8 mouse cellular contexts compared by ENCODE assay signal in genomic region chr2:154551927-154552326, GRCm38 (mm10). TPM values are rescaled to one million over a fixed set of nuclear protein-coding genes. Genes with fewer than 3 reads are reported as not detected.
DNase-seq lines count a peak whose midpoint lies in the region; ATAC-seq and TF ChIP-seq lines count a peak whose summit lies in the region.
"Had no signal": no experiment of that assay in that cellular context is flagged by ENCODE, and none has a peak within 500 bp of the region (broad histone marks: within the 10 kb centered on the region; RNA-seq: fewer than 3 reads in every experiment).

No protein-coding gene starts in this region.

- ATAC-seq in embryonic facial prominence, embryonic 14.5 days (ENCODE audit: low read depth) = peak; percentile 13
- no peak for ATAC-seq in intestine, postnatal 0 days
- peak; percentile 4; the same call in 1 of the 2 replicates for ATAC-seq in neural tube, embryonic 15.5 days (ENCODE audit: low FRiP score)

- DNase-seq in layer of hippocampus, postnatal 10 days (ENCODE audit: low spot score in 2 of 2) = peak; percentile 45 to 50
- DNase-seq in layer of hippocampus, adult 9-11 months = no peak
- DNase-seq in embryonic facial prominence, embryonic 14.5 days (ENCODE audit: low spot score) = no peak
- DNase-seq in left cerebral cortex, adult 18-20 months (ENCODE audit: low spot score in 2 of 2) = no peak
- no peak for DNase-seq in spleen, adult 12 weeks (ENCODE audit: low spot score)

- H3K27me3 ChIP-seq in embryonic facial prominence, embryonic 14.5 days (replicated peaks; ENCODE audit: control insufficient read depth, insufficient read depth, low read length) = peaks cover 16% of the 10 kb centered on the region
- peaks cover 16% of the 10 kb centered on the region for H3K27me3 ChIP-seq in intestine, postnatal 0 days (replicated peaks; ENCODE audit: control insufficient read depth, insufficient read depth, low read length)
- H3K27me3 ChIP-seq in neural tube, embryonic 15.5 days (replicated peaks) = peaks cover 13% of the 10 kb centered on the region

- TF ChIP-seq CTCF in intestine, postnatal 0 days (IDR thresholded peaks at IDR 0.05; ENCODE audit: low read depth) = no peak

- peaks cover 26% of the 10 kb centered on the region for H3K4me1 ChIP-seq in embryonic facial prominence, embryonic 14.5 days (ENCODE audit: control insufficient read depth, insufficient read depth, low read length)
- H3K4me1 ChIP-seq in intestine, postnatal 0 days (replicated peaks; ENCODE audit: control insufficient read depth, insufficient read depth, low read length) = peaks cover 6% of the 10 kb centered on the region; the same call in 1 of the 2 replicates
- H3K4me1 ChIP-seq in neural tube, embryonic 15.5 days = peaks cover 30% of the 10 kb centered on the region

- H3K4me2 ChIP-seq in embryonic facial prominence, embryonic 14.5 days (ENCODE audit: low read depth, low read length) = peak overlapping the region; percentile 30
- peak overlapping the region; percentile 60 for H3K4me2 ChIP-seq in intestine, postnatal 0 days (replicated peaks; ENCODE audit: low read depth)
- peak overlapping the region; percentile 47 for H3K4me2 ChIP-seq in neural tube, embryonic 15.5 days

- 32% methylated on average over 20 of the region's 21 CpGs for WGBS in embryonic facial prominence, embryonic 14.5 days
- WGBS in intestine, postnatal 0 days = 44% methylated on average over 21 of the region's 21 CpGs
- WGBS in neural tube, embryonic 15.5 days = 43% methylated on average over 21 of the region's 21 CpGs

- no peak overlapping the region for H3K27ac ChIP-seq in embryonic facial prominence, embryonic 14.5 days (replicated peaks; ENCODE audit: low read depth, low read length)
- no peak overlapping the region for H3K27ac ChIP-seq in intestine, postnatal 0 days (ENCODE audit: low read depth, low read length)
- no peak overlapping the region; the same call in 1 of the 2 replicates for H3K27ac ChIP-seq in neural tube, embryonic 15.5 days (replicated peaks)

- peak overlapping the region; percentile 10; the same call in 1 of the 2 replicates for H3K9ac ChIP-seq in embryonic facial prominence, embryonic 14.5 days (ENCODE audit: low read depth, low read length)
- no peak overlapping the region for H3K9ac ChIP-seq in intestine, postnatal 0 days (ENCODE audit: low read depth, low read length)
- H3K9ac ChIP-seq in neural tube, embryonic 15.5 days (replicated peaks) = 0 out of 2 replicates have a peak overlapping the region, but pooled peaks have one; percentile 18

- no peaks in the 10 kb centered on the region for H3K36me3 ChIP-seq in embryonic facial prominence, embryonic 14.5 days (ENCODE audit: control insufficient read depth, insufficient read depth, low read length)
- H3K36me3 ChIP-seq in intestine, postnatal 0 days (ENCODE audit: control insufficient read depth, insufficient read depth) = no peaks in the 10 kb centered on the region
- no peaks in the 10 kb centered on the region for H3K36me3 ChIP-seq in neural tube, embryonic 15.5 days

- no peaks in the 10 kb centered on the region for H3K9me3 ChIP-seq in embryonic facial prominence, embryonic 14.5 days (ENCODE audit: control insufficient read depth, low read length)
- no peaks in the 10 kb centered on the region for H3K9me3 ChIP-seq in intestine, postnatal 0 days (ENCODE audit: control insufficient read depth)
- no peaks in the 10 kb centered on the region for H3K9me3 ChIP-seq in neural tube, embryonic 15.5 days (replicated peaks)

- peak overlapping the region; percentile 11; the same call in 1 of the 2 replicates for H3K4me3 ChIP-seq in embryonic facial prominence, embryonic 14.5 days (ENCODE audit: low read depth, low read length)
- peak overlapping the region; percentile 16 for H3K4me3 ChIP-seq in intestine, postnatal 0 days (ENCODE audit: low read depth, low read length)
- 0 out of 2 replicates have a peak overlapping the region, but pooled peaks have one; percentile 2 for H3K4me3 ChIP-seq in neural tube, embryonic 15.5 days (replicated peaks)

RNA-seq across cellular contexts. Expression of gene Actl10, which starts 0.4 kb away (rescaled TPM):
- not detected for total RNA-seq in layer of hippocampus, postnatal 10 days (2021)
- not detected in 2 replicates for polyA plus RNA-seq in embryonic facial prominence, embryonic 14.5 days (2014; fragmentation: Nextera tagmentation; extraction: Ambion mirVana)
- polyA plus RNA-seq in intestine, postnatal 0 days (2015; fragmentation: Nextera tagmentation; extraction: Ambion mirVana) = not detected in 2 replicates
- 0.31 and 0.63 TPM in 2 replicates for polyA plus RNA-seq in neural tube, embryonic 15.5 days (2015; fragmentation: Nextera tagmentation; extraction: Ambion mirVana)
- not detected for total RNA-seq in left cerebral cortex, adult 18-20 months (2021)
- polyA plus RNA-seq: large intestine, adult 2 months had no signal

RNA-seq across cellular contexts. Expression of gene 1700003F12Rik, which starts 5.0 kb away (rescaled TPM):
- 1 to 10 TPM in 1 of 2 experiments, under 1 TPM in 1; 0.67 to 2.0 TPM for total RNA-seq in layer of hippocampus, postnatal 10 days (2021)
- 0.63 and 0.78 TPM in 2 replicates for polyA plus RNA-seq in embryonic facial prominence, embryonic 14.5 days (2014; fragmentation: Nextera tagmentation; extraction: Ambion mirVana)
- polyA plus RNA-seq in intestine, postnatal 0 days (2015; fragmentation: Nextera tagmentation; extraction: Ambion mirVana) = 1.6 and 2.2 TPM in 2 replicates
- polyA plus RNA-seq in neural tube, embryonic 15.5 days (2015; fragmentation: Nextera tagmentation; extraction: Ambion mirVana) = 1.3 and 1.9 TPM in 2 replicates
- total RNA-seq in left cerebral cortex, adult 18-20 months (2021) = under 1 TPM; 0.68 to 0.74 TPM
- polyA plus RNA-seq: large intestine, adult 2 months had no signal

RNA-seq across cellular contexts. Expression of gene Necab3, which starts 6.8 kb away (rescaled TPM):
- 10 to 100 TPM; 29.8 to 33.0 TPM for total RNA-seq in layer of hippocampus, postnatal 10 days (2021)
- polyA plus RNA-seq in embryonic facial prominence, embryonic 14.5 days (2014; fragmentation: Nextera tagmentation; extraction: Ambion mirVana) = 2.4 and 3.9 TPM in 2 replicates
- 0.29 and 0.58 TPM in 2 replicates for polyA plus RNA-seq in intestine, postnatal 0 days (2015; fragmentation: Nextera tagmentation; extraction: Ambion mirVana)
- 16.0 and 19.6 TPM in 2 replicates for polyA plus RNA-seq in neural tube, embryonic 15.5 days (2015; fragmentation: Nextera tagmentation; extraction: Ambion mirVana)
- total RNA-seq in left cerebral cortex, adult 18-20 months (2021) = 10 to 100 TPM; 69.4 to 81.9 TPM

RNA-seq across cellular contexts. Expression of gene E2f1, which starts 17.8 kb away (rescaled TPM):
- 10 to 100 TPM in 1 of 2 experiments, 1 to 10 TPM in 1; 8.8 to 10.5 TPM for total RNA-seq in layer of hippocampus, postnatal 10 days (2021)
- 8.8 and 10.5 TPM in 2 replicates for polyA plus RNA-seq in embryonic facial prominence, embryonic 14.5 days (2014; fragmentation: Nextera tagmentation; extraction: Ambion mirVana)
- polyA plus RNA-seq in intestine, postnatal 0 days (2015; fragmentation: Nextera tagmentation; extraction: Ambion mirVana) = 5.5 and 5.9 TPM in 2 replicates
- polyA plus RNA-seq in neural tube, embryonic 15.5 days (2015; fragmentation: Nextera tagmentation; extraction: Ambion mirVana) = 3.4 and 7.4 TPM in 2 replicates
- total RNA-seq in left cerebral cortex, adult 18-20 months (2021) = 10 to 100 TPM; 10.2 to 10.5 TPM

RNA-seq across cellular contexts. Expression of gene Pxmp4, which starts 51.6 kb away (rescaled TPM):
- total RNA-seq in layer of hippocampus, postnatal 10 days (2021) = 10 to 100 TPM; 14.3 to 15.7 TPM
- polyA plus RNA-seq in embryonic facial prominence, embryonic 14.5 days (2014; fragmentation: Nextera tagmentation; extraction: Ambion mirVana) = 24.1 and 26.9 TPM in 2 replicates
- 62.5 and 66.6 TPM in 2 replicates for polyA plus RNA-seq in intestine, postnatal 0 days (2015; fragmentation: Nextera tagmentation; extraction: Ambion mirVana)
- 18.1 and 22.9 TPM in 2 replicates for polyA plus RNA-seq in neural tube, embryonic 15.5 days (2015; fragmentation: Nextera tagmentation; extraction: Ambion mirVana)
- 10 to 100 TPM in 1 of 2 experiments, 1 to 10 TPM in 1; 9.5 to 12.3 TPM for total RNA-seq in left cerebral cortex, adult 18-20 months (2021)

Comparison
In these comparisons a context has a peak if more than half of its experiments do, and no peak if none do; other contexts are left out.
1. DNase-seq: peak in layer of hippocampus, postnatal 10 days (2 of 2); none in layer of hippocampus, adult 9-11 months (single experiment), embryonic facial prominence, embryonic 14.5 days (single experiment), left cerebral cortex, adult 18-20 months (0 of 2) and spleen, adult 12 weeks (single experiment).
2. Peak in every context shown above with its lines, with median percentiles within 50 percentile points of each other: H3K4me2 ChIP-seq and H3K4me3 ChIP-seq.